Mouse (Mus musculus) frontal cortex, adult (tissue): ENCODE data around the gene Rbm17.

Experiments used
- ATAC-seq: cut with Nextera tagmentation; 2 replicates; pipeline ENCODE4 v1.9.2; 2017; ENCODE audit warnings: mild to moderate bottlenecking, moderate library complexity, mixed read lengths; ENCODE audit not compliant: low TSS enrichment

The Rbm17 gene

GRCm38 (mm10) chr2:11596690-11597089, 7.3 kb downstream of the Rbm17 start:
- ATAC-seq, result no peak

- ATAC-seq, result no peak
Observed at GRCm38 (mm10) chr2:11587996-11588395, 16.0 kb downstream of the Rbm17 start.

- peak; percentile 57 for ATAC-seq
Observed at GRCm38 (mm10) chr2:11579399-11579798, 24.6 kb downstream of the Rbm17 start.

GRCm38 (mm10) chr2:11578187-11578586, 25.8 kb downstream of the Rbm17 start:
- no peak for ATAC-seq

- no peak for ATAC-seq
Observed at GRCm38 (mm10) chr2:11573684-11574083, 30.3 kb downstream of the Rbm17 start.

- no peak for ATAC-seq
Observed at GRCm38 (mm10) chr2:11571004-11571535, 32.9 kb downstream of the Rbm17 start.

- ATAC-seq, result no peak
Observed at GRCm38 (mm10) chr2:11568471-11568870, 35.5 kb downstream of the Rbm17 start.

GRCm38 (mm10) chr2:11567781-11568362, 36.1 kb downstream of the Rbm17 start:
- no peak for ATAC-seq

- ATAC-seq, result no peak
Observed at GRCm38 (mm10) chr2:11566898-11567297, 37.1 kb downstream of the Rbm17 start.

- ATAC-seq, result no peak
Observed at GRCm38 (mm10) chr2:11566241-11566640, 37.7 kb downstream of the Rbm17 start.

- no peak for ATAC-seq
Observed at GRCm38 (mm10) chr2:11564768-11565167, 39.2 kb downstream of the Rbm17 start.

- no peak for ATAC-seq
Observed at GRCm38 (mm10) chr2:11563256-11563655, 40.7 kb downstream of the Rbm17 start.

- no peak for ATAC-seq
Observed at GRCm38 (mm10) chr2:11558654-11559053, 45.3 kb downstream of the Rbm17 start.

- no peak for ATAC-seq
Observed at GRCm38 (mm10) chr2:11557244-11557643, 46.7 kb downstream of the Rbm17 start.

GRCm38 (mm10) chr2:11555316-11555715, 48.6 kb downstream of the Rbm17 start:
- ATAC-seq, result no peak

GRCm38 (mm10) chr2:11553471-11554400, 50.2 kb downstream of the Rbm17 start, which contains the start of gene Pfkfb3:
TSS of gene Pfkfb3 (minus strand) at chr2:11554077.
- peak; percentile 86 for ATAC-seq

GRCm38 (mm10) chr2:11552966-11553451, 50.9 kb downstream of the Rbm17 start:
- peak; percentile 63 for ATAC-seq

GRCm38 (mm10) chr2:11552297-11552821, 51.6 kb downstream of the Rbm17 start:
- no peak for ATAC-seq

GRCm38 (mm10) chr2:11551726-11552125, 52.2 kb downstream of the Rbm17 start:
- ATAC-seq, result no peak

- ATAC-seq, result no peak
Observed at GRCm38 (mm10) chr2:11548508-11548907, 55.4 kb downstream of the Rbm17 start.

GRCm38 (mm10) chr2:11547609-11548008, 56.3 kb downstream of the Rbm17 start:
- ATAC-seq, result 0 out of 2 replicates have a peak, but pooled peaks have one; percentile 62

GRCm38 (mm10) chr2:11546091-11546490, 57.9 kb downstream of the Rbm17 start:
- no peak for ATAC-seq
